Mouse (Mus musculus): ENCODE measurements around the gene Tmem176a. TPM values are rescaled to one million over a fixed set of nuclear protein-coding genes. Genes with fewer than 3 reads are reported as not detected.

Tmem176a gene
- polyA plus RNA-seq, 1 experiment from 2014 or later, result 37.4 TPM

DNA sequence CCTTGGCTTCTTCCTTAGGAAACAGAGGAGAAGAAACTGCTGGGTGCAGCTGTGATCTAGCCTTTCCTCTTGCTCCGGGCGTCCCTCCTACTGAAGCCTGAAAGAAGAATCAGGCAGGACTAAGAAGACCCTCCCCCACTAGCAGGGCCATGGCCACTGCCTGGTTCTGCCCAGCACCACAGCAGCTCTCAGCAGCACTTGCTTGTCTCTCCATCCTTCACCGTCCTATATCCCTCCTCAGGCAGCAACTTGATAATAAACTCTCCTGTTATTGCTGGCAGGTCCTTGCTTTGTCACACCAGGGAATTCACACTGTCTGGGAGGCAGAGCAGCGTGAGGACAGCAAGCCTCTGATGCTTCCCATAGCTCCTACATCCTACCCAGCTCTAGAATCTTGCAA lies 4.4 kb downstream of the Tmem176a start:
- 60% methylated on average over 4 of the region's 4 CpGs for WGBS
- Histone ChIP-seq H3K4me2 (no peak overlapping the region), H3K9ac (replicated peaks) (no peak overlapping the region), H3K27me3 (no peaks in the 10 kb centered on the region), H3K9me3 (no peaks in the 10 kb centered on the region), H3K4me3 (replicated peaks) (no peak overlapping the region), H3K4me1 (replicated peaks) (peaks cover 21% of the 10 kb centered on the region), H3K36me3 (peaks cover 33% of the 10 kb centered on the region), H3K27ac (no peak overlapping the region)
- no peak for ATAC-seq (ENCODE audit: insufficient number of reproducible peaks, insufficient read depth, low FRiP score, low TSS enrichment, low read depth)

DNA sequence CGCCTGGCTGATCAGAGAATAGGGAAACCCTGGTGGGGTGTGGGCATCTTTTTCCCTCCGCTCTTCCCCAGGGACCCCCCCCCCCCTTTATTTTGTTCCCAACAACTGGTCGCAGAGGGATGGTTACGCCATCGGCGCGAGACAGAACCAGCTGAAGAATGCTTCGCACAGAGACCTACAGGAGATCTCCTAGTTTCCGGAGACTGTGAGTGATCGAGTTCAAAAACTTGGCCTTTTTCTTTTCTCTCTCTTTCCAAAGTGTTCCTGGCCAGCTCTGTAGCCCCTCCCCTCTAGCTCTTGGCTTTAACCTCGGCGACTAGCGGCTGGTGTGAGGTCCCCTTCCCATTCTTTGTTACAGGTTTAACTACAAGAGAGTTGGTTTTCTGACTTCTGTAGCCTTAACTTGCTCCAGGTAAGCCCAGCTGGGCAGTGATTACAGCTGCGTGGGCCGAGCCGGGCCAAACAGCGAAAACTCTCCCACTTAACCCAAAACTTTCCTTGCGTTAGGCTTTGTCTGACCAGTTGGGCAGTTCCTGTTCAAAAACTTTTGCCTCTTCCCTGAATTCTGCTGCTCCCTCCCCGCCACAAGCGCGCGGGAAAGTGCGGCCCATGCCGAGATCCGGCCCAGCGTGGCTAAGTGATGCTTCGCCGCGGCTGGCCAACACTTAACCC lies 11.2 kb downstream of the Tmem176a start:
- peak overlapping the region; percentile 96 for H3K27ac ChIP-seq
- ATAC-seq (ENCODE audit: insufficient number of reproducible peaks, insufficient read depth, low FRiP score, low TSS enrichment, low read depth), result peak; percentile 59; the same call in 1 of the 2 replicates
- WGBS, result 1% methylated on average over 29 of the region's 29 CpGs
- peaks cover 6% of the 10 kb centered on the region; the same call in 1 of the 2 replicates for H3K9me3 ChIP-seq
- peak overlapping the region; percentile 65 for H3K4me2 ChIP-seq
- H3K9ac ChIP-seq (replicated peaks), result peak overlapping the region; percentile 64
- H3K27me3 ChIP-seq, result no peaks in the 10 kb centered on the region
- H3K4me1 ChIP-seq (replicated peaks), result 0 out of 2 replicates have a peak, but pooled peaks cover 4% of the 10 kb centered on the region
- H3K36me3 ChIP-seq, result no peaks in the 10 kb centered on the region
- H3K4me3 ChIP-seq (replicated peaks), result peak overlapping the region; percentile 40

- WGBS, result 99% methylated on average over 2 of the region's 2 CpGs
- no peak for ATAC-seq (ENCODE audit: insufficient number of reproducible peaks, insufficient read depth, low FRiP score, low TSS enrichment, low read depth)
Measured at GRCm38 (mm10) chr6:48854155-48854554, 13.4 kb downstream of the Tmem176a start.

DNA sequence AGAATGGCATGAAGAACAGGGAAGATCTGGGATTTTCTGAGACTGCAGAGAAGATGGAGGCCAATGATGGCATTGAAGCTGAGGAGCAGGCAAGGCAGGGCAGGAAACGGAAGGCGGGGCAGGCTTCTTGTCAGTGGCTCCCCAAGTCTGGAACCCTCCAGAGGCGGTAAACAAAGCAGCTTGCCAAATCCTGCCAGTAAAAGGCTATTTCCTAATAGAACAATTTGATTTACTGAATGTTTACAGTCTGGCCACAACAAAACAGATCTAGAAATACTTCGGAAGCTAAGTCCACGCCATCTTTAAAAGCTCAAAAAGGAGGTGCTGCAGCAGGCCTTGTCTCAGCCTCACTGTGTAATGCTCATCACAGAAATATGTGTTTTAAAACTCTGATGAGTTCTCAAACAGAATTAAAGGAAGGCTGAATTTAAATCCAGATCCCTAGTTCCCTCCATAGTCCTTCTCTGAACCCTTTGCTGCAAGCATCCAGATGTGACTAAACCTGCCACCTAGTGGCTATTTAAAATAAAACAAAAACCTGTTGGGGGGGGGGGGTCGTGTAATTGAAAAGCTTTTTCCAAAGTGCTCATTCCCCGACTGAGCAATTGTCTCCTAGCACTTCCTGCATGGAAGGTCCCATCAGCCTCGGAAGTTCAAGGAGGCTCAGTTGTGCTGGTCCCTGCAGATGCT lies 17.0 kb downstream of the Tmem176a start:
- ATAC-seq (ENCODE audit: insufficient number of reproducible peaks, insufficient read depth, low FRiP score, low TSS enrichment, low read depth), result no peak
- H3K9ac ChIP-seq (replicated peaks), result no peak overlapping the region
- WGBS, result 52% methylated on average over 8 of the region's 8 CpGs
- H3K36me3 ChIP-seq, result no peaks in the 10 kb centered on the region
- H3K9me3 ChIP-seq, result peaks cover 6% of the 10 kb centered on the region; the same call in 1 of the 2 replicates
- no peak overlapping the region for H3K4me3 ChIP-seq (replicated peaks)
- peaks cover 5% of the 10 kb centered on the region for H3K4me1 ChIP-seq (replicated peaks)
- H3K4me2 ChIP-seq, result no peak overlapping the region
- no peaks in the 10 kb centered on the region for H3K27me3 ChIP-seq
- H3K27ac ChIP-seq, result no peak overlapping the region

More at GRCm38 (mm10) chr6:48854155-48854554, 13.4 kb downstream of the Tmem176a start:
- 0 out of 2 replicates have a peak, but pooled peaks cover 4% of the 10 kb centered on the region for H3K4me1 ChIP-seq (replicated peaks)
- H3K27ac ChIP-seq, result no peak overlapping the region
- H3K36me3 ChIP-seq, result no peaks in the 10 kb centered on the region
- no peak overlapping the region for H3K9ac ChIP-seq (replicated peaks)
- peaks cover 6% of the 10 kb centered on the region; the same call in 1 of the 2 replicates for H3K9me3 ChIP-seq
- no peaks in the 10 kb centered on the region for H3K27me3 ChIP-seq
- no peak overlapping the region for H3K4me3 ChIP-seq (replicated peaks)
- H3K4me2 ChIP-seq, result no peak overlapping the region

- H3K27me3 ChIP-seq, result no peaks in the 10 kb centered on the region
- no peak for ATAC-seq (ENCODE audit: insufficient number of reproducible peaks, insufficient read depth, low FRiP score, low TSS enrichment, low read depth)
- H3K36me3 ChIP-seq, result no peaks in the 10 kb centered on the region
- H3K4me3 ChIP-seq (replicated peaks), result peak overlapping the region; percentile 28
- no peak overlapping the region for H3K9ac ChIP-seq (replicated peaks)
- H3K27ac ChIP-seq, result no peak overlapping the region
- peak overlapping the region; percentile 51 for H3K4me2 ChIP-seq
- peaks cover 13% of the 10 kb centered on the region for H3K4me1 ChIP-seq (replicated peaks)
- WGBS, result 14% methylated on average over 23 of the region's 23 CpGs
- no peaks in the 10 kb centered on the region for H3K9me3 ChIP-seq
Measured at GRCm38 (mm10) chr6:48860130-48860815, 19.6 kb downstream of the Tmem176a start.

DNA sequence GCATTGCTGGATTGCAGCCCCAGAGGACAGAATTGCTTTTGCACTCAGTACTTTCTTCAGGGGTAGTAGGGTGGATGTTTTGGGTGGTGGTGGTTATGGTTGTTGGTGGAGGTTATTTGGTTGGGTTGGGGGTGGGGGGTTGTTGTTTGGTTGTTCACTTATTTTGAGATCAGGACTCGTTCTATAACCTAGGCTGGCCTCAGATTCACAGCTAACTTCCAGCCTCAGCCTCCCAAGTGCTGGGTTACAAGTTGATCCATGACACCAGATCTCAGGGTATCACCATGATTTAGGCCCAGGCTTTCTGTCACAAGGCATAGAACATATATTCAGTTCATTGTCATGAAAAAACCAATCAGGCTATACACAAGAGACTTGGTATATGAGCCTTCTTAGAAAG lies 20.1 kb downstream of the Tmem176a start:
- Histone ChIP-seq H3K4me3 (replicated peaks) (no peak overlapping the region), H3K4me1 (replicated peaks) (peaks cover 14% of the 10 kb centered on the region), H3K4me2 (no peak overlapping the region), H3K27me3 (no peaks in the 10 kb centered on the region), H3K36me3 (no peaks in the 10 kb centered on the region), H3K9ac (replicated peaks) (no peak overlapping the region), H3K27ac (no peak overlapping the region), H3K9me3 (no peaks in the 10 kb centered on the region)
- WGBS, result 83% methylated on average over 1 of the region's 1 CpGs
- no peak for ATAC-seq (ENCODE audit: insufficient number of reproducible peaks, insufficient read depth, low FRiP score, low TSS enrichment, low read depth)

- H3K4me2 ChIP-seq, result no peak overlapping the region
- H3K9ac ChIP-seq (replicated peaks), result no peak overlapping the region
- peaks cover 14% of the 10 kb centered on the region for H3K4me1 ChIP-seq (replicated peaks)
- ATAC-seq (ENCODE audit: insufficient number of reproducible peaks, insufficient read depth, low FRiP score, low TSS enrichment, low read depth), result peak; percentile 47; the same call in 1 of the 2 replicates
- no peaks in the 10 kb centered on the region for H3K27me3 ChIP-seq
- no peak overlapping the region for H3K27ac ChIP-seq
- H3K4me3 ChIP-seq (replicated peaks), result no peak overlapping the region
- H3K9me3 ChIP-seq, result no peaks in the 10 kb centered on the region
- H3K36me3 ChIP-seq, result no peaks in the 10 kb centered on the region
- WGBS, result 73% methylated on average over 12 of the region's 12 CpGs
Measured at GRCm38 (mm10) chr6:48861616-48862280, 21.0 kb downstream of the Tmem176a start.

GRCm38 (mm10) chr6:48862816-48863215 lies 22.1 kb downstream of the Tmem176a start:
- H3K4me3 ChIP-seq (replicated peaks), result no peak overlapping the region
- 83% methylated on average over 4 of the region's 4 CpGs for whole genome bisulfite sequencing
- no peaks in the 10 kb centered on the region; the same call in 1 of the 2 replicates for H3K27me3 ChIP-seq
- peaks cover 14% of the 10 kb centered on the region for H3K4me1 ChIP-seq (replicated peaks)
- H3K4me2 ChIP-seq, result no peak overlapping the region
- no peak overlapping the region for H3K9ac ChIP-seq (replicated peaks)
- no peak for ATAC-seq (ENCODE audit: insufficient number of reproducible peaks, insufficient read depth, low FRiP score, low TSS enrichment, low read depth)
- H3K27ac ChIP-seq, result no peak overlapping the region
- no peaks in the 10 kb centered on the region for H3K9me3 ChIP-seq
- H3K36me3 ChIP-seq, result no peaks in the 10 kb centered on the region

DNA sequence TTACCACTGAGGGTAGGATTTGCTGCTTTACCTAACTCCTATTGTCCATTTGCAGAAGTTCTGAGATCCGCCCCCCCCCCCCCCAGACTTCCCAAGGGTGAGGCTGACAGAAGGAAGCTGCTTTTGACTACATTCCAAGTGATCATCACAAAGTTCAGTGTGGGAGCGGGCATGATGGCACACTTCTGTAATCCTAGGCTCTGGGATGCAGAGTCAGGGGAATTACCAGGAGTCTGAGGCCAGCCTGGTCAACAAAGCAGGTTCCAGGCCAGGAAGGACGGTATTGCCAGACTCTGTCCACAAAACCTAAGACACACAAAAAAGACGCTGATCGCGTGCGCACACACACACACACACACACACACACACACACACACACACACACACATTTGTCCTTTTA lies 22.8 kb downstream of the Tmem176a start:
- Histone ChIP-seq H3K36me3 (no peaks in the 10 kb centered on the region), H3K4me2 (no peak overlapping the region), H3K4me3 (replicated peaks) (no peak overlapping the region), H3K9ac (replicated peaks) (no peak overlapping the region), H3K27ac (no peak overlapping the region), H3K9me3 (no peaks in the 10 kb centered on the region), H3K27me3 (no peaks in the 10 kb centered on the region; the same call in 1 of the 2 replicates), H3K4me1 (replicated peaks) (peaks cover 14% of the 10 kb centered on the region)
- WGBS, result 90% methylated on average over 6 of the region's 7 CpGs
- no peak for ATAC-seq (ENCODE audit: insufficient number of reproducible peaks, insufficient read depth, low FRiP score, low TSS enrichment, low read depth)

GRCm38 (mm10) chr6:48864181-48864580 lies 23.5 kb downstream of the Tmem176a start:
- Histone ChIP-seq H3K4me3 (replicated peaks) (no peak overlapping the region), H3K9me3 (no peaks in the 10 kb centered on the region), H3K36me3 (no peaks in the 10 kb centered on the region), H3K9ac (replicated peaks) (no peak overlapping the region), H3K27ac (no peak overlapping the region), H3K4me1 (replicated peaks) (peaks cover 14% of the 10 kb centered on the region), H3K4me2 (no peak overlapping the region), H3K27me3 (no peaks in the 10 kb centered on the region; the same call in 1 of the 2 replicates)
- ATAC-seq (ENCODE audit: insufficient number of reproducible peaks, insufficient read depth, low FRiP score, low TSS enrichment, low read depth), result no peak
- 43% methylated on average over 3 of the region's 3 CpGs for WGBS
